Mouse (Mus musculus): Measurements from ENCODE around the gene Clcc1. TPM values are rescaled to one million over a fixed set of nuclear protein-coding genes. Genes with fewer than 3 reads are reported as not detected.
"Not testable (repeated sequence)": the region's sequence is repeated elsewhere in the genome, so short reads cannot be mapped to it uniquely, and the experiment has no call there.

Clcc1 gene
- polyA plus RNA-seq, 1 experiment from 2014 or later = 43.5 TPM

DNA sequence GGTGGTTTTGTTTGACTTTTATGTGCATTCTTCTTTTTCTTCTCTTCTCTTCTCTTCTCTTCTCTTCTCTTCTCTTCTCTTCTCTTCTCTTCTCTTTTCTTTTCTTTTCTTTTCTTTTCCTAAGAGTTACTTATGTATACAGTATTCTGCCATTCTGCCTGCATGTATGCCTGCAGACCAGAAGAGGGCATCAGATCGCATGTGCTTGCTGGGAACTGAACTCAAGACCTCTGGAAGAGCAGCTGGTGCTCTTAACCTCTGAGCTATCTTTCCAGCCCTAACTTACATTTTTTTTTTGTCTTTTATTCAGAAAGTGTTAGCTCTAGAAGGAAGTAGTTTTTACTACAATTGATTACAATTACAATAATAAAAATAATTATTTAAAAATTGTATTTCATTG is 7.2 kb downstream of the Clcc1 start:
- WGBS = 88% methylated on average over 1 of the region's 1 CpGs

DNA sequence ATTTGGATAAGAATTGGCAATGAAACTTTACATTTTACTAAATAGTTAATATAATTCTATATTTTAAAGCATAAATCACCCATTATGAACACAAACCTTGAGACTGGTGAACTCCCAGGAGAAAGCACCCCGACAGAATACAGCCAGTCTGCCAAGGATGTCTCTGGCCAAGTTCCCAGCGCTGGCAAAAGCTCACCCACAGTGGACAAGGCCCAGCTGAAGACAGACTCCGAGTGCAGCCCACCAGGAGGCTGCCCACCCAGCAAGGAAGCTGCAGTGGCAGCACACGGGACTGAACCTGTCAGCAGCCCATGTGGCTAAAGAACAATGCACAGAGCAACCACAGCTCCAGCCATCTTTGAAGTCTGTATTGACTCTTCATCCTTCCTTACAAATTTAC is 22.9 kb downstream of the Clcc1 start:
- Histone ChIP-seq H3K27ac (ENCODE audit: low read depth, low read length) (no peak overlapping the region), H3K9ac (ENCODE audit: low read depth, low read length) (no peak overlapping the region), H3K36me3 (ENCODE audit: control insufficient read depth, insufficient read depth) (peaks cover 68% of the 10 kb centered on the region), H3K9me3 (ENCODE audit: control insufficient read depth) (no peaks in the 10 kb centered on the region), H3K4me3 (ENCODE audit: low read depth, low read length) (no peak overlapping the region), H3K4me2 (replicated peaks; ENCODE audit: low read depth) (no peak overlapping the region), H3K27me3 (replicated peaks; ENCODE audit: control insufficient read depth, insufficient read depth, low read length) (no peaks in the 10 kb centered on the region), H3K4me1 (replicated peaks; ENCODE audit: control insufficient read depth, insufficient read depth, low read length) (no peaks in the 10 kb centered on the region)
- no peak for ATAC-seq
- TF ChIP-seq CTCF (IDR thresholded peaks at IDR 0.05; ENCODE audit: low read depth) = no peak
- 71% methylated on average over 4 of the region's 4 CpGs for WGBS

More for the DNA sequence above, 7.2 kb downstream of the Clcc1 start:
- Histone ChIP-seq H3K9ac (ENCODE audit: low read depth, low read length) (no peak overlapping the region), H3K4me2 (replicated peaks; ENCODE audit: low read depth) (no peak overlapping the region), H3K27ac (ENCODE audit: low read depth, low read length) (no peak overlapping the region), H3K36me3 (ENCODE audit: control insufficient read depth, insufficient read depth) (peaks cover 29% of the 10 kb centered on the region), H3K4me3 (ENCODE audit: low read depth, low read length) (no peak overlapping the region), H3K4me1 (replicated peaks; ENCODE audit: control insufficient read depth, insufficient read depth, low read length) (no peaks in the 10 kb centered on the region), H3K9me3 (ENCODE audit: control insufficient read depth) (no peaks in the 10 kb centered on the region), H3K27me3 (replicated peaks; ENCODE audit: control insufficient read depth, insufficient read depth, low read length) (no peaks in the 10 kb centered on the region)
- no peak for ATAC-seq
- peak; percentile 45; the same call in 1 of the 2 replicates for TF ChIP-seq CTCF (IDR thresholded peaks at IDR 0.05; ENCODE audit: low read depth)

DNA sequence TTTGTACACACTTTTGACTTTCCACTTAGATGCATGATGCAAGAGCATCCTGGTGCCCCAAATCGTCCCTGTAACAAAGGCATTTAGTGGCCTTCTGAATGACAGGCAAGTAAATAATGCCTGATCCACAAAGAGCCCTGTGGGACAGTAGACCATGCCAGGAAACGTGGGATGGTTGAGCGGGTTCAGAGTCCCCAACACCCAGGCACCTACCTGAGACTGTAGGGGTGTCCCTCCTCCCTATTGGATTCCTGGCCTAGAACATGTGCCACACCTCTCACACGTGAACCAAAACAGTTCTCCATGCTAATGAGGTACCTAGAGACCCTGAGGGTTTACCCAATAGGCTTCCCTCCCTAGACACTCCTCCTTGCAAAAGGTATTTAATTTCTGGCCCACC is 27.3 kb downstream of the Clcc1 start:
- peaks cover 71% of the 10 kb centered on the region for H3K36me3 ChIP-seq (ENCODE audit: control insufficient read depth, insufficient read depth)
- no peak overlapping the region for H3K4me2 ChIP-seq (replicated peaks; ENCODE audit: low read depth)
- no peaks in the 10 kb centered on the region for H3K4me1 ChIP-seq (replicated peaks; ENCODE audit: control insufficient read depth, insufficient read depth, low read length)
- H3K4me3 ChIP-seq (ENCODE audit: low read depth, low read length) = no peak overlapping the region
- no peak overlapping the region for H3K9ac ChIP-seq (ENCODE audit: low read depth, low read length)
- TF ChIP-seq CTCF (IDR thresholded peaks at IDR 0.05; ENCODE audit: low read depth) = no peak
- no peak for ATAC-seq
- no peaks in the 10 kb centered on the region for H3K9me3 ChIP-seq (ENCODE audit: control insufficient read depth)
- 81% methylated on average over 4 of the region's 4 CpGs for whole genome bisulfite sequencing
- no peak overlapping the region for H3K27ac ChIP-seq (ENCODE audit: low read depth, low read length)
- H3K27me3 ChIP-seq (replicated peaks; ENCODE audit: control insufficient read depth, insufficient read depth, low read length) = no peaks in the 10 kb centered on the region

DNA sequence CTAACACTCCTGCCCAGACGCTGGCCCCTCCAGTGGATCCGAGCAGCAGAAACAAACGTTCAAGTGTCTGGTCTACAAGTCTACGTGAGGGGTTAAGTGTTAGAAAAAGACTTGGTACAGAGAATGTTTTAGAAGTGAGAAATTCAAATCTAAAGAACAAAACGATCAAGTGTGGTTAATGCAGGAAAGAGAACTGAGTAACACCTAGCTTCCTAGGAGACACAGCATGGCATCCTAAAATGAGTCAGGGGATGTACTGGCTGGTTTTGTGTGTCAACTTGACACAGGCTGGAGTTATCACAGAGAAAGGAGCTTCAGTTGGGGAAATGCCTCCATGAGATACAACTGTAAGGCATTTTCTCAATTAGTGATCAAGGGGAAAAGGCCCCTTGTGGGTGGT is 29.9 kb downstream of the Clcc1 start:
- H3K4me2 ChIP-seq (replicated peaks; ENCODE audit: low read depth); H3K9ac ChIP-seq (ENCODE audit: low read depth, low read length); H3K4me1 ChIP-seq (replicated peaks; ENCODE audit: control insufficient read depth, insufficient read depth, low read length); H3K27ac ChIP-seq (ENCODE audit: low read depth, low read length); H3K4me3 ChIP-seq (ENCODE audit: low read depth, low read length); H3K9me3 ChIP-seq (ENCODE audit: control insufficient read depth); ATAC-seq; H3K27me3 ChIP-seq (replicated peaks; ENCODE audit: control insufficient read depth, insufficient read depth, low read length): not testable (repeated sequence)
- WGBS = 92% methylated on average over 5 of the region's 5 CpGs
- H3K36me3 ChIP-seq (ENCODE audit: control insufficient read depth, insufficient read depth) = peaks cover 56% of the 10 kb centered on the region

DNA sequence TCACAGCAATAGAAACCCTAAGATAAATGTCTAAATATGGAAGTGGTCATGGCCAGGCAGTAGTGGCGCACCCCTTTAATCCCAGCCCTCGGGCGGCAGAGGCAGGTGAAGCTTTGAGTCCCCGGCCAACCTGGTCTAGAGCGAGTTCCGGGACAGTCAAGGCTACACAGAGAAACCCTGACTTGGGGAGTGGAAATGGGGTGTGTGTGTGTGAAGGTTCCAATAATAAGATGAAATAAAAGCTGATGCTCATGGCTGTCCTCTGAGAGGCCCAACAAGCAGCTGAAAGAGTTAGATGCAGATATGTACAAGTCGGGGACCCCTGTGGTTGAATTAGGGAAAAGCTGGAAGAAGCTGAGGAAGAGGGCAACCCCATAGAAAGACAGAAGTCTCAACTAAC is 32.0 kb downstream of the Clcc1 start:
- Histone ChIP-seq H3K4me2 (replicated peaks; ENCODE audit: low read depth) (no peak overlapping the region), H3K4me3 (ENCODE audit: low read depth, low read length) (no peak overlapping the region), H3K27me3 (replicated peaks; ENCODE audit: control insufficient read depth, insufficient read depth, low read length) (no peaks in the 10 kb centered on the region), H3K4me1 (replicated peaks; ENCODE audit: control insufficient read depth, insufficient read depth, low read length) (no peaks in the 10 kb centered on the region), H3K36me3 (ENCODE audit: control insufficient read depth, insufficient read depth) (peaks cover 59% of the 10 kb centered on the region), H3K27ac (ENCODE audit: low read depth, low read length) (no peak overlapping the region), H3K9ac (ENCODE audit: low read depth, low read length) (no peak overlapping the region), H3K9me3 (ENCODE audit: control insufficient read depth) (no peaks in the 10 kb centered on the region)
- TF ChIP-seq CTCF (IDR thresholded peaks at IDR 0.05; ENCODE audit: low read depth) = no peak
- ATAC-seq = no peak
- WGBS = 94% methylated on average over 7 of the region's 7 CpGs

DNA sequence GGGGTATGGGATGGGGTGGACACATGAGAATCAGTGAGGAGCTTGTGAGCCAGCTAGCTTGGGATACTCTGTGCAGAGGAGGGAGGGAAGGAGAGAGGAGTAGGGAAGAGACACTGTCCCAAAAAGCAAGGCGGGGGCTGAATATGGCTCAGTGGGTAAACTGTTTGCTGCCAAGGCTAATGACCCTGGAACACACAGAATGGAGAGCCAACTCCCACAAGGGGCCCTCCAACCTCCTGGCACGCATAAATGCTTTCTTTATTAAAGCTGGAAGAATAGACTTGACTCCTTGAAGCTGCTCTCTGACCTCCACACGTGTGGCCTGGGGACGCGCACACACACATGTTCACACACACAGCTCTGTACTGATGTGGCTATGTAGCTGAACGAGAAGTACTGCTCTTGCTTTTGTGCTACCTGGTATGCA is 35.3 kb downstream of the Clcc1 start:
- H3K4me2 ChIP-seq (replicated peaks; ENCODE audit: low read depth) = no peak overlapping the region
- no peak for TF ChIP-seq CTCF (IDR thresholded peaks at IDR 0.05; ENCODE audit: low read depth)
- H3K4me3 ChIP-seq (ENCODE audit: low read depth, low read length) = no peak overlapping the region
- H3K9me3 ChIP-seq (ENCODE audit: control insufficient read depth) = no peaks in the 10 kb centered on the region
- H3K9ac ChIP-seq (ENCODE audit: low read depth, low read length) = no peak overlapping the region
- H3K36me3 ChIP-seq (ENCODE audit: control insufficient read depth, insufficient read depth) = peaks cover 40% of the 10 kb centered on the region
- no peaks in the 10 kb centered on the region for H3K27me3 ChIP-seq (replicated peaks; ENCODE audit: control insufficient read depth, insufficient read depth, low read length)
- ATAC-seq = no peak
- 84% methylated on average over 6 of the region's 6 CpGs for WGBS
- no peak overlapping the region; the same call in 1 of the 2 replicates for H3K27ac ChIP-seq (ENCODE audit: low read depth, low read length)
- H3K4me1 ChIP-seq (replicated peaks; ENCODE audit: control insufficient read depth, insufficient read depth, low read length) = no peaks in the 10 kb centered on the region

DNA sequence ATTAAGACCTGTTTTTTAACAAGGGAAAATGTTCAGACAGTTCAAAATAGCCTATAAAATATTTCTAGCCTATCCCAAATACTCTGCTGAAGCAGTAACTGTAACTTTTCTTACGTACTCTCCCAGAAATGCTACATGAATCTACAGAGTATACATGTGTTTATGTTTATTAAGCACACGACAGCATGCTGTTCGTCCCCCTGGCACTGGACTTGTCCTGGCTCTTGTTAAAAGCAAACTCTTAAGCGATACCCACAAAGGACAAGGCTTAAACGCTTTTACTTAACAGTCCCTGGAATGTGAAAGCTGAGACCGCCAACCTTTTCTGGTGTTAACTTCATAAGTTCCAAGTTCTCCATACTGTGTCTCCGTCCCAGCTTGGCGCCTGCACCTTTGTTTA is 35.7 kb downstream of the Clcc1 start:
- 84% methylated on average over 8 of the region's 8 CpGs for WGBS
- Histone ChIP-seq H3K9ac (ENCODE audit: low read depth, low read length) (no peak overlapping the region), H3K36me3 (ENCODE audit: control insufficient read depth, insufficient read depth) (peaks cover 44% of the 10 kb centered on the region), H3K27me3 (replicated peaks; ENCODE audit: control insufficient read depth, insufficient read depth, low read length) (no peaks in the 10 kb centered on the region), H3K9me3 (ENCODE audit: control insufficient read depth) (no peaks in the 10 kb centered on the region), H3K4me1 (replicated peaks; ENCODE audit: control insufficient read depth, insufficient read depth, low read length) (no peaks in the 10 kb centered on the region), H3K27ac (ENCODE audit: low read depth, low read length) (no peak overlapping the region), H3K4me3 (ENCODE audit: low read depth, low read length) (no peak overlapping the region), H3K4me2 (replicated peaks; ENCODE audit: low read depth) (no peak overlapping the region)
- no peak for ATAC-seq
- no peak for TF ChIP-seq CTCF (IDR thresholded peaks at IDR 0.05; ENCODE audit: low read depth)

All from intestine, postnatal 0 days (tissue).